Mouse (Mus musculus): ENCODE measurements around the gene 4933417A18Rik. TPM values are rescaled to one million over a fixed set of nuclear protein-coding genes. Genes with fewer than 3 reads are reported as not detected.
A peak's percentile ranks its signal among the peaks of the same experiment; 100 is the strongest.
"Not testable (repeated sequence)": the region's sequence is repeated elsewhere in the genome, so short reads cannot be mapped to it uniquely, and the experiment has no call there.

4933417A18Rik gene
- polyA plus RNA-seq, 1 experiment from 2014 or later, result not detected

DNA sequence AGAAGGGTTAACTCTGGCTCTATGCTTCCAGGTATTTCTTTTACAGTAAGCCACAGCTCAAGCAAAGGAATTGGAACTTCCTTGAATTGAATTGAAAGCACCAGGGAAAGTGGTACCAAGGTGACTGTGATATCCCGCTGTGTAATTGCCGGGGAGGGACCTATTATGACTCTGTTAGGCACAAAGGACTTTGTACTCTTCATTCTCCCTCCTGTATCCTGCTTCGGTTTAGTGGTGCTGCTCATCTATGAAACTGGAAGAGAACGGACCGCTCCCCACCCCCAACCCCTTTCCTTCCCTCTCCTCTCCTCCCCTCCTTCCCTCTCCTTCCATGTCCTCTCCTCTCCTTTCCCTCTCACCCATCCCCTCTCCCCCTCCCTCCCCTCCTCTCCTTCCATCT lies 40.7 kb downstream of the 4933417A18Rik start:
- Histone ChIP-seq H3K36me3 (ENCODE audit: control insufficient read depth, insufficient read depth, low read length) (no peaks in the 10 kb centered on the region), H3K9me3 (replicated peaks; ENCODE audit: control insufficient read depth, low read length) (no peaks in the 10 kb centered on the region), H3K4me1 (ENCODE audit: control insufficient read depth, insufficient read depth, low read length) (peaks cover 3% of the 10 kb centered on the region; the same call in 1 of the 2 replicates), H3K4me2 (ENCODE audit: low read length) (peak overlapping the region; percentile 68), H3K27ac (ENCODE audit: low read depth, low read length) (no peak overlapping the region), H3K27me3 (replicated peaks; ENCODE audit: control insufficient read depth, insufficient read depth, low read length) (peaks cover 10% of the 10 kb centered on the region; the same call in 1 of the 2 replicates), H3K4me3 (ENCODE audit: low read depth, low read length) (peak overlapping the region; percentile 33), H3K9ac (ENCODE audit: low read length) (no peak overlapping the region)
- ATAC-seq (no peak), DNase-seq (ENCODE audit: low spot score) (peak; percentile 14)
- WGBS, result 2% methylated on average over 5 of the region's 5 CpGs

DNA sequence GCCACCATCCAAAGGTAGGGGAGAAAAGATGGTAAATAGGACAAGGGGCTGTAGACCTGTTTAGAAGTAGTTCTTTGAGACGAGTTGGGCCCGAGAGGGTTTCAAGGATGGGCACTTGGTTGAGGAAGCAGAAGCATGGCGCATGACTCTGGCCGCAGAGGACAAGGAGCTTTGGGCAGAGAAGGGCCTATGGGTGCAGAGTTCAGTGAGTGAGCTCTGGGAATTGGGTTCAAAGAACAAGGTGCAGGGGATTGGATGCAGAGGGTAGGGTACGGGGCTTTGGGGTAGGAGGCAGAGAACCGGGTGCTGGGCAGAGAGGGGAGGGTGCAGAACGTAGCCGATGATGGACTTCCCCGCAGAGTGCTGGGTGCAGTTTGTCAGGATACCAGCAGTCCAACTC lies 41.4 kb downstream of the 4933417A18Rik start:
- DNase-seq (ENCODE audit: low spot score); H3K9me3 ChIP-seq (replicated peaks; ENCODE audit: control insufficient read depth, low read length); H3K27ac ChIP-seq (ENCODE audit: low read depth, low read length); H3K4me3 ChIP-seq (ENCODE audit: low read depth, low read length); H3K4me1 ChIP-seq (ENCODE audit: control insufficient read depth, insufficient read depth, low read length); H3K36me3 ChIP-seq (ENCODE audit: control insufficient read depth, insufficient read depth, low read length); H3K4me2 ChIP-seq (ENCODE audit: low read length); ATAC-seq; H3K9ac ChIP-seq (ENCODE audit: low read length): not testable (repeated sequence)
- peaks cover 10% of the 10 kb centered on the region; the same call in 1 of the 2 replicates for H3K27me3 ChIP-seq (replicated peaks; ENCODE audit: control insufficient read depth, insufficient read depth, low read length)
- 77% methylated on average over 9 of the region's 9 CpGs for WGBS

DNA sequence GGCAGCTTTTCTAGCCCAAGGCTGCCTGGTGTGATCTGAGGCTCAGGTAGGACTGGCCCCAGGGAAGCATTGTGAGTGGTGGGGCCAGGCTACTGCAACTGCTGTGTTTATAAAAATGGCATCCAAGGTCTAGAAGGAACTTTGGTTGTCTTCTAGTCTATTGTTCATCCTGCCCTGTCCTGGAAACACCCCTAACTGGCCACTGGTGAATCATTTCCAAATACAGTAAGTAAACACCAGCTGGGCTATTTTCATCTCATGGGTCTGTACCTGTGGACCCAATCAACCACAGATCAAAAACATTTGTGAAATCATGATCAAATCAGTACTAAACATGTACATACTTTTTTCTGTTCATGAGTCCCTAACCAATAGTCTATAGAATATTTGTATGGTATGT lies 48.2 kb downstream of the 4933417A18Rik start:
- H3K36me3 ChIP-seq (ENCODE audit: control insufficient read depth, insufficient read depth, low read length), result peaks cover 12% of the 10 kb centered on the region
- H3K4me3 ChIP-seq (ENCODE audit: low read depth, low read length); H3K9me3 ChIP-seq (replicated peaks; ENCODE audit: control insufficient read depth, low read length); H3K27ac ChIP-seq (ENCODE audit: low read depth, low read length); H3K9ac ChIP-seq (ENCODE audit: low read length); H3K27me3 ChIP-seq (replicated peaks; ENCODE audit: control insufficient read depth, insufficient read depth, low read length); ATAC-seq; H3K4me1 ChIP-seq (ENCODE audit: control insufficient read depth, insufficient read depth, low read length); DNase-seq (ENCODE audit: low spot score); H3K4me2 ChIP-seq (ENCODE audit: low read length): not testable (repeated sequence)

DNA sequence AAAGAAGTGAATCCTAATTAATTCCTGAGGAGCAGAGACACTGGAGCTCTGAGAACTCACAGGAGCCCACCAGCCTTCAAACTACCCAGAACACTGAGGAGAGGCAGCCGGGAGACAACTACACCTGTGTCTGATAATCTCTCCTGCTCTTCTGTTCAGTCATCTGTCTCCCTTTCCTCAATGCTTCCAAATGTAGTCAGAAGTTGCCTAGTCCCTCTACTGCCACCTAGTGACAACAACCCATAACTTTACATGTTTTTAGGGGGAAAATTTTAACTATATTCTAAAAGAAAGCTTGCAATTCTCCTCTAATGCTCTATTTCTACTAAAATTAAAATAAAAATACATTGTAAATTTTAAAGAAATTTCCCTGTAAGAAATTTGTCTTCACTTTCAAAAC lies 48.9 kb downstream of the 4933417A18Rik start:
- Histone ChIP-seq H3K36me3 (ENCODE audit: control insufficient read depth, insufficient read depth, low read length) (peaks cover 19% of the 10 kb centered on the region), H3K27me3 (replicated peaks; ENCODE audit: control insufficient read depth, insufficient read depth, low read length) (no peaks in the 10 kb centered on the region), H3K9me3 (replicated peaks; ENCODE audit: control insufficient read depth, low read length) (no peaks in the 10 kb centered on the region), H3K4me3 (ENCODE audit: low read depth, low read length) (no peak overlapping the region), H3K27ac (ENCODE audit: low read depth, low read length) (no peak overlapping the region), H3K4me1 (ENCODE audit: control insufficient read depth, insufficient read depth, low read length) (no peaks in the 10 kb centered on the region), H3K9ac (ENCODE audit: low read length) (no peak overlapping the region), H3K4me2 (ENCODE audit: low read length) (no peak overlapping the region)
- 40% methylated on average over 1 of the region's 1 CpGs for WGBS
- peak; percentile 57 for DNase-seq (ENCODE audit: low spot score)
- no peak for ATAC-seq

DNA sequence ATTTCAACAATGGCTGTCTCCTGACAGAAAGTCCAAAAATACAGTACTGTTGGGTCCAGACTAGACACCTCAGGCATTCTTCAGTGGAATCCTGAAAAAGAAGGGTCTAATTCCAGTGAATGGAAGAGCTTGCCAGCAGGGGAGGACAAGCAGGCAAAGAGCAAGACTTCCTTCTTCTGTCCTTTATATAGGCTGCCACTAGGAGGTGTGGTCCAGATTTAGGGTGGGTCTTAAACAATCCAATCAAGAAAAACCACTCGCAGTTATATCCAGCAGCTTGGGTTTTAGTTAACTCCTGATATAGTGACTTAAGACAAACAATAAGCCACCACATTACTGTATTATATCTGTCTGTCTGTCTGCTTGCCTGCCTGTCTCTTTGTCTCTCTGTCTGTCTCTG lies 49.6 kb downstream of the 4933417A18Rik start:
- Histone ChIP-seq H3K9me3 (replicated peaks; ENCODE audit: control insufficient read depth, low read length) (no peaks in the 10 kb centered on the region), H3K4me1 (ENCODE audit: control insufficient read depth, insufficient read depth, low read length) (no peaks in the 10 kb centered on the region), H3K4me2 (ENCODE audit: low read length) (no peak overlapping the region), H3K9ac (ENCODE audit: low read length) (no peak overlapping the region), H3K27ac (ENCODE audit: low read depth, low read length) (no peak overlapping the region), H3K4me3 (ENCODE audit: low read depth, low read length) (no peak overlapping the region), H3K36me3 (ENCODE audit: control insufficient read depth, insufficient read depth, low read length) (peaks cover 25% of the 10 kb centered on the region), H3K27me3 (replicated peaks; ENCODE audit: control insufficient read depth, insufficient read depth, low read length) (no peaks in the 10 kb centered on the region)
- WGBS, result 53% methylated on average over 1 of the region's 1 CpGs
- DNase-seq (ENCODE audit: low spot score) (no peak), ATAC-seq (no peak)

DNA sequence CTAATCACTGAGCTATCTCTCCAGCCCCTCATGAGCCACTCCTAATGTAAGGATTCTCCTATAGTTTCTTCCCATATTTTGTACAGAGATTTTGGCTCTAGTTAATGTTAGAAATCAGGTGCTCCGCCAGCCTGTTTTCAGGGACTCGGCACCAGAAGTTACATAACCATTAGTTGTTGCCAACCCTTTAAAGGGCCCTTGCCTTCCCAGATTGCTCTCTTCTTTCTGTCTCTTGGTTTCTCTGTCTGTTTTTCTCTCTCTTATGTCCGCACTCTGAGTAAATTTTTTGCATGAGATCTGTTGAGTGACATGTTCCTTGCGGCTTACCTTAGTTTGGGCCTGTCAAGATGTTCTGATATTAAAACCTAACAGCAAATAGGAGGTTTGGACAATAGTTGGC lies 51.9 kb downstream of the 4933417A18Rik start:
- no peaks in the 10 kb centered on the region for H3K27me3 ChIP-seq (replicated peaks; ENCODE audit: control insufficient read depth, insufficient read depth, low read length)
- H3K4me3 ChIP-seq (ENCODE audit: low read depth, low read length), result no peak overlapping the region
- no peak overlapping the region for H3K9ac ChIP-seq (ENCODE audit: low read length)
- peaks cover 48% of the 10 kb centered on the region for H3K36me3 ChIP-seq (ENCODE audit: control insufficient read depth, insufficient read depth, low read length)
- H3K4me1 ChIP-seq (ENCODE audit: control insufficient read depth, insufficient read depth, low read length), result no peaks in the 10 kb centered on the region
- H3K4me2 ChIP-seq (ENCODE audit: low read length), result no peak overlapping the region
- no peak for DNase-seq (ENCODE audit: low spot score)
- no peaks in the 10 kb centered on the region for H3K9me3 ChIP-seq (replicated peaks; ENCODE audit: control insufficient read depth, low read length)
- 96% methylated on average over 4 of the region's 4 CpGs for WGBS
- H3K27ac ChIP-seq (ENCODE audit: low read depth, low read length), result no peak overlapping the region
- no peak for ATAC-seq

DNA sequence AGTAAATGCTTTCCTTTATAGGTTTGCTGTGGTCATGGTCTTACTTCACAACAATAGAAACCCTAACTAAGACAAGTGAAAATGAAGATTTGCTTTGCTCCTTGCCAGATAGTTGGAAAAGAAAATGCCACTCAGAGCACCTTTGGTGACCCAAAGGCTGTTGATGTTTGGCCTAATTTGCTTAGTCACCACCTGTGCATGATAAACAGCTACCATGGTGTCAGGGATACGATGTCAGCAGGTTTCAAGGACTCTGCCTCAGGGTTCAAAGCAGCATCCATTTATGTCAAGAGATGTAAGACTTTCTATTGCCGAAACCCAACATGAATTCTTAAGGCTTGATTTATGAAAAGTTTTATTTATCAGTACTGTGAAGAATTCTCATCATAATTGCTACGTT lies 53.2 kb downstream of the 4933417A18Rik start:
- Histone ChIP-seq H3K36me3 (ENCODE audit: control insufficient read depth, insufficient read depth, low read length) (peaks cover 48% of the 10 kb centered on the region), H3K4me1 (ENCODE audit: control insufficient read depth, insufficient read depth, low read length) (no peaks in the 10 kb centered on the region)
- 98% methylated on average over 3 of the region's 3 CpGs for WGBS

DNA sequence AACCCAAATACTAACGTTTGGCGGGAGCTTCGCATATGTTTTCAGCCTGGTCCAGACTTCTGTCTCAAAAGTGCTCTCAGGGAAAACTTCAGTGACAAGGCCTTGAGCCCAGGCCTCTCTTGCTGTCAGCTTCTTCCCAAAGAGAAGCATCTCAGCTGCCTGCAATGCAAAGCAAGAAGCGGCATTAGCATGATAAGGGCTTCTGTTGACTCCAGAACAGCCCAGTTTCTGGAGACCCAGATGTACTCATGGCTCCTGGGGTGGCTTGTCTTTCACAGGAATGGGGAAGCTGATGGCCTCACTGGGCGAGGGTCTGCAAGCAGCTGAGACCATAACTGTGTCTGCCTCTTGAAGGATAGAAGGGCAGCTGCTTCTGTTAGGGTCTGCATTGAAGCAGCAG lies 54.4 kb downstream of the 4933417A18Rik start:
- not testable (repeated sequence) for H3K4me3 ChIP-seq (ENCODE audit: low read depth, low read length); H3K4me2 ChIP-seq (ENCODE audit: low read length); H3K4me1 ChIP-seq (ENCODE audit: control insufficient read depth, insufficient read depth, low read length); H3K27me3 ChIP-seq (replicated peaks; ENCODE audit: control insufficient read depth, insufficient read depth, low read length); H3K9me3 ChIP-seq (replicated peaks; ENCODE audit: control insufficient read depth, low read length); H3K27ac ChIP-seq (ENCODE audit: low read depth, low read length); H3K9ac ChIP-seq (ENCODE audit: low read length); DNase-seq (ENCODE audit: low spot score); ATAC-seq
- H3K36me3 ChIP-seq (ENCODE audit: control insufficient read depth, insufficient read depth, low read length), result peaks cover 52% of the 10 kb centered on the region
- WGBS, result 78% methylated on average over 5 of the region's 5 CpGs

More for the DNA sequence above, 53.2 kb downstream of the 4933417A18Rik start:
- ATAC-seq, result no peak
- DNase-seq (ENCODE audit: low spot score), result no peak
- Histone ChIP-seq H3K27me3 (replicated peaks; ENCODE audit: control insufficient read depth, insufficient read depth, low read length) (no peaks in the 10 kb centered on the region), H3K9me3 (replicated peaks; ENCODE audit: control insufficient read depth, low read length) (no peaks in the 10 kb centered on the region), H3K4me3 (ENCODE audit: low read depth, low read length) (no peak overlapping the region), H3K27ac (ENCODE audit: low read depth, low read length) (no peak overlapping the region), H3K9ac (ENCODE audit: low read length) (no peak overlapping the region), H3K4me2 (ENCODE audit: low read length) (no peak overlapping the region)

DNA sequence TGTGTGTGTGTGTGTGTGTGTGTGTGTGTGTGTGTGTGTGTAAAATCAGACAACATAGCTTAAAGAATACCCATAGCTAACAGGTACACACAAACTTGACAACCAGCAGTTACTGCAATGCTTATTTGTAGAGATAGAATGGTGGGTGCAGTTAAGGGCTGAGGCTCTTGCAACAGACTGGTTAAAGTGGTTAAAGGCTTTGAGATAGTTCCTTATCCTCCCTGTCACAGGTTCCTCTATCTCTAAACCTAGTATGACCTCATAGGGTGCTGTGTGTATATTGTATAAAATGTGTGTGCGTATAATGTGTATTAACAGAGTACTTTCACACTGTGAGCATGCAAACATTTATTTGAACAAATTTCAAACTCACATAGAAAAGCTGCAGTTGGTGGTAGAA lies 59.3 kb downstream of the 4933417A18Rik start:
- ATAC-seq; DNase-seq (ENCODE audit: low spot score); H3K27ac ChIP-seq (ENCODE audit: low read depth, low read length); H3K4me2 ChIP-seq (ENCODE audit: low read length); H3K9me3 ChIP-seq (replicated peaks; ENCODE audit: control insufficient read depth, low read length); H3K27me3 ChIP-seq (replicated peaks; ENCODE audit: control insufficient read depth, insufficient read depth, low read length); H3K4me1 ChIP-seq (ENCODE audit: control insufficient read depth, insufficient read depth, low read length); H3K9ac ChIP-seq (ENCODE audit: low read length); H3K4me3 ChIP-seq (ENCODE audit: low read depth, low read length): not testable (repeated sequence)
- H3K36me3 ChIP-seq (ENCODE audit: control insufficient read depth, insufficient read depth, low read length), result peaks cover 68% of the 10 kb centered on the region
- 97% methylated on average over 1 of the region's 1 CpGs for WGBS

All from forebrain, embryonic 14.5 days (tissue).